8 mouse cellular contexts compared by ENCODE assay signal in the genomic region with DNA sequence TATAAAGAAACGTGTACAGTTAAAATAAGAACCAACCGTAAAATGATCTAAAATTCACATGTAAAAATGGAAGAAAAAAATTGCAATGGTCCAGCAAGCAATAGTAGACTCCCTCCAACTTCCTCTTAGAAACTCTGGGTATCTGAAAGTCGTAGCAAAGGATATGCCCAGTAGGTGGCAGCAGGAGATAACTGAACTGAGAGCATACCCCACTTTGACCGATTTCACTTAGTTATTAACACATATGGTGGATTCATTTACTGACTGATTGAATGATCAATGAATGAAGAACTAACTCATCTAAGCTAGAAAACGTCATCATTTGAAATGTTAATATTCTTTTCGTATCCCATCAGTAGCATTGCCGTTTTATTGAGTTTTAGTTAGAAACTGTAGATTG.
DNase-seq lines count a peak whose midpoint lies in the region; ATAC-seq lines count a peak whose summit lies in the region.

No protein-coding gene starts in this region.

- peak; percentile 95 for DNase-seq in heart, adult 11 months
- peak; percentile 66 for DNase-seq in brain, embryonic 18.5 days (ENCODE audit: low read depth, low spot score)
- peak; percentile 37 to 85 for DNase-seq in layer of hippocampus, postnatal 25 days (ENCODE audit: extremely low spot score in 1 of 2, low spot score in 1 of 2)
- peak; percentile 94 for DNase-seq in midbrain, embryonic 11.5 days (ENCODE audit: low spot score, missing footprints)
- DNase-seq in spleen, adult 18-20 months, result peak; percentile 21 to 78

- no peak overlapping the region for H3K27ac ChIP-seq in heart, embryonic 11.5 days (ENCODE audit: low read depth, low read length)
- H3K27ac ChIP-seq in forebrain, embryonic 16.5 days (ENCODE audit: low read length), result no peak overlapping the region
- no peak overlapping the region for H3K27ac ChIP-seq in hindbrain, embryonic 15.5 days (replicated peaks)
- no peak overlapping the region for H3K27ac ChIP-seq in midbrain, embryonic 11.5 days (ENCODE audit: low read depth, low read length)

- H3K4me3 ChIP-seq in heart, embryonic 11.5 days (ENCODE audit: low read depth, low read length), result no peak overlapping the region
- H3K4me3 ChIP-seq in forebrain, embryonic 16.5 days (replicated peaks; ENCODE audit: low read length), result no peak overlapping the region
- H3K4me3 ChIP-seq in hindbrain, embryonic 15.5 days, result no peak overlapping the region
- no peak overlapping the region for H3K4me3 ChIP-seq in midbrain, embryonic 11.5 days (ENCODE audit: low read depth, low read length)

- no peak overlapping the region for H3K9ac ChIP-seq in heart, embryonic 11.5 days (ENCODE audit: low read depth, low read length)
- no peak overlapping the region for H3K9ac ChIP-seq in forebrain, embryonic 16.5 days (replicated peaks; ENCODE audit: low read depth, low read length)
- H3K9ac ChIP-seq in hindbrain, embryonic 15.5 days, result no peak overlapping the region
- no peak overlapping the region for H3K9ac ChIP-seq in midbrain, embryonic 11.5 days (ENCODE audit: low read length)

- no peak overlapping the region for H3K4me2 ChIP-seq in heart, embryonic 11.5 days
- H3K4me2 ChIP-seq in forebrain, embryonic 16.5 days (ENCODE audit: low read length), result no peak overlapping the region
- H3K4me2 ChIP-seq in hindbrain, embryonic 15.5 days, result no peak overlapping the region
- H3K4me2 ChIP-seq in midbrain, embryonic 11.5 days, result no peak overlapping the region

- no peaks in the 10 kb centered on the region for H3K27me3 ChIP-seq in heart, embryonic 11.5 days (ENCODE audit: control insufficient read depth, insufficient read depth, low read length)
- no peaks in the 10 kb centered on the region for H3K27me3 ChIP-seq in forebrain, embryonic 16.5 days (replicated peaks; ENCODE audit: control insufficient read depth, insufficient read depth, low read length)
- H3K27me3 ChIP-seq in hindbrain, embryonic 15.5 days, result no peaks in the 10 kb centered on the region
- H3K27me3 ChIP-seq in midbrain, embryonic 11.5 days (ENCODE audit: control insufficient read depth, insufficient read depth, low read length), result no peaks in the 10 kb centered on the region

- ATAC-seq in heart, embryonic 11.5 days (replicated peaks; ENCODE audit: insufficient number of reproducible peaks, low FRiP score, low TSS enrichment), result no peak
- ATAC-seq in forebrain, embryonic 16.5 days, result peak; percentile 72; the same call in 1 of the 2 replicates
- ATAC-seq in hindbrain, embryonic 15.5 days (ENCODE audit: low FRiP score, low read depth), result peak; percentile 69; the same call in 1 of the 2 replicates
- ATAC-seq in midbrain, embryonic 11.5 days (ENCODE audit: low FRiP score), result peak; percentile 66

- no peaks in the 10 kb centered on the region for H3K4me1 ChIP-seq in heart, embryonic 11.5 days (ENCODE audit: control insufficient read depth, insufficient read depth, low read length)
- H3K4me1 ChIP-seq in forebrain, embryonic 16.5 days (replicated peaks; ENCODE audit: control insufficient read depth, insufficient read depth, low read length), result no peaks in the 10 kb centered on the region
- H3K4me1 ChIP-seq in hindbrain, embryonic 15.5 days (replicated peaks), result no peaks in the 10 kb centered on the region
- no peaks in the 10 kb centered on the region for H3K4me1 ChIP-seq in midbrain, embryonic 11.5 days (ENCODE audit: control insufficient read depth, insufficient read depth, low read length)

- H3K9me3 ChIP-seq in heart, embryonic 11.5 days (replicated peaks; ENCODE audit: control insufficient read depth, low read length), result no peaks in the 10 kb centered on the region
- H3K9me3 ChIP-seq in forebrain, embryonic 16.5 days (ENCODE audit: control insufficient read depth, low read length), result no peaks in the 10 kb centered on the region
- H3K9me3 ChIP-seq in hindbrain, embryonic 15.5 days, result no peaks in the 10 kb centered on the region
- H3K9me3 ChIP-seq in midbrain, embryonic 11.5 days (ENCODE audit: control insufficient read depth, low read length), result no peaks in the 10 kb centered on the region

- 22% methylated on average over 7 of the region's 7 CpGs for WGBS in heart, embryonic 11.5 days (ENCODE audit: insufficient replicate concordance)
- WGBS in forebrain, embryonic 16.5 days, result 26% methylated on average over 7 of the region's 7 CpGs
- WGBS in hindbrain, embryonic 15.5 days, result 26% methylated on average over 7 of the region's 7 CpGs
- 28% methylated on average over 7 of the region's 7 CpGs for WGBS in midbrain, embryonic 11.5 days

- no peaks in the 10 kb centered on the region for H3K36me3 ChIP-seq in heart, embryonic 11.5 days (ENCODE audit: control insufficient read depth, insufficient read depth, low read length)
- H3K36me3 ChIP-seq in forebrain, embryonic 16.5 days (ENCODE audit: control insufficient read depth, insufficient read depth), result no peaks in the 10 kb centered on the region
- H3K36me3 ChIP-seq in hindbrain, embryonic 15.5 days, result no peaks in the 10 kb centered on the region
- no peaks in the 10 kb centered on the region for H3K36me3 ChIP-seq in midbrain, embryonic 11.5 days (ENCODE audit: control insufficient read depth, insufficient read depth, low read length)
